Mouse (Mus musculus) cerebellum, adult (tissue): Measurements from ENCODE around the gene Flt3.

Experiments
- ATAC-seq: cut with Nextera tagmentation; 2 replicates; pipeline ENCODE4 v1.9.2; 2017; ENCODE audit warnings: mild to moderate bottlenecking, moderate library complexity, mixed read lengths; ENCODE audit not compliant: insufficient number of reproducible peaks, low FRiP score, low TSS enrichment

The Flt3 gene

GRCm38 (mm10) chr5:147297249-147297648 lies 103.0 kb downstream of the Flt3 start:
- no peak for ATAC-seq

- ATAC-seq, result no peak; the same call in 1 of the 2 replicates
Observed at GRCm38 (mm10) chr5:147294121-147294520, 106.2 kb downstream of the Flt3 start.

- ATAC-seq, result peak; percentile 56; the same call in 1 of the 2 replicates
Observed at GRCm38 (mm10) chr5:147293127-147293910, 107.0 kb downstream of the Flt3 start.

- no peak for ATAC-seq
Observed at GRCm38 (mm10) chr5:147292506-147293120, 107.7 kb downstream of the Flt3 start.

DNA sequence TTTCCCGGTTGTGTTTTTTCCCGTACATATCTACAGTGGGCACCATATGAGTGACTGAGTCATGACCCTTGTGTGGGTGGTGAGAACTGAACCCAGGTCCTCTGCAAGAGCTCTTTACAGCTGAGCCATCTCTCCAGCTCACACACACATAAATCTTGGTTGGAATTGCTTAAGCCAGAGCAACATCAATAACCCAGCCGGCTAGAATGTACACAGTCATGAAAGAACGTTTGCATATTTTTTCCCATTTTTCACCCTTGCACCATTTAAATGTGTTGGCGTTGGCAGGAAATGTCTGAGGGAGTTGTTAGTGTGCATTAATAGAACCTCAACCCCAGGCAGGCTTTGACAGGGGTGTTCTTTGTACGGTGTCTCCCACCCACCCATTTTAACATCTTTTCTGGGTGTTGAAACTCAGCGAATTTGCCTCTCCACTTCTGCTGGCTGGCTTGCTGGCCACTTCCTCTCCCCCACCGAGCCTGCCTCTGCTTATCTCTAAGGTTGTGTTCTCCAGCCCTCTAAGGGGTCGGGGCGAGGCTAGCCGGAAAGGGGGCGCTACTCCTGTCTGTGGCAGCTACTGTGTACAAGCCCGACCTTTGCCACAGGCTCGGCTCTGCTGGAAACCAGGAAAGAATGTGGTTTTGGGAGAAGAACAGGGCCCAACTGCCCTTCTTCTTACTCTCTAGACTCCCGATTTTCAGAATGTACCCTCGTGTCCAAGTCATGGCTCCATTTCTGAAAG lies 108.4 kb downstream of the Flt3 start:
- ATAC-seq, result no peak

- no peak for ATAC-seq
Observed at GRCm38 (mm10) chr5:147284365-147284764, 115.9 kb downstream of the Flt3 start.
